23 mouse cellular contexts compared by ENCODE assay signal in the genomic region with DNA sequence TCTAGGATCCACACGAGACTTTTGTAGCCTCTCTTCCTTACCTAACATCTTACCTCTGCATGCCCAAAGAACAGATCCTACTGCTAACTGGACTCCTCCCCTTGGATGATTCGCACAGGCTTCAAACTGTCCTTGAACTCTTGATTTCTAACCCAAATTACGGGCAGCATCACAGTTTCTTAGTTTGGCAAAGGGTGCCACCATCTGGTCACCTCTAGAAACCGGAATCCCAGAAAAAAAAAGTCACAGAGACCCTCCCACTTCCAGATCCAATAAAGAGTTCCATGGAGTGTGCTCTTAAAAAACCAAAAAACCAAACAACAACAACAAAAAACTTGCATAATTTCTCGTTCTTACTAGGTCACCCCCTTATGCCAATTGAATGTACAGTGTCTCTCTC.
DNase-seq lines count a peak whose midpoint lies in the region; ATAC-seq and TF ChIP-seq lines count a peak whose summit lies in the region.
"Had no signal": no experiment of that assay in that cellular context is flagged by ENCODE, and none has a peak within 500 bp of the region (broad histone marks: within the 10 kb centered on the region; RNA-seq: fewer than 3 reads in every experiment).

No protein-coding gene starts in this region.

- H3K27ac ChIP-seq in ES-E14 (ENCODE audit: insufficient read depth, low read depth, low read length, poor library complexity, severe bottlenecking) = no peak overlapping the region
- H3K27ac ChIP-seq: forebrain, embryonic 12.5 days; heart, embryonic 13.5 days; liver, embryonic 13.5 days; macrophage; midbrain, embryonic 10.5 days; stomach, postnatal 0 days had no signal

- DNase-seq in adrenal gland, adult 8-10 months = peak; percentile 3
- no peak for DNase-seq in adrenal gland, postnatal 4 days (ENCODE audit: low spot score in 2 of 2)
- DNase-seq in kidney, adult 9 months = peak; percentile 1
- no peak for DNase-seq in kidney, postnatal 4 days
- peak; percentile 13 for DNase-seq in ES-E14 (ENCODE audit: low read depth, low spot score)
- DNase-seq in brain, adult 2 months (ENCODE audit: low read depth, low spot score) = peak; percentile 16
- DNase-seq in heart, postnatal 14 days = no peak
- DNase-seq: adrenal gland, postnatal 25 days; cerebellum, adult 2 months; gastrocnemius, postnatal 10 days; heart, adult 18-20 months; heart, postnatal 36 days; kidney, postnatal 25 days; liver, embryonic 13.5 days; right cerebral cortex, adult 18-20 months had no signal

- H3K36me3 ChIP-seq in ES-E14 (ENCODE audit: control insufficient read depth, insufficient read depth, low read length, poor library complexity, severe bottlenecking) = no peaks in the 10 kb centered on the region
- H3K36me3 ChIP-seq: forebrain, embryonic 12.5 days; heart, embryonic 13.5 days; liver, embryonic 13.5 days; midbrain, embryonic 10.5 days had no signal

- intact Hi-C loops in heart, postnatal 14 days (cut with DNase I) = no loop called here

- in situ Hi-C loops in ES-E14 (cut with MboI; ENCODE audit: low sequenced_read_pairs in 2 of 2, unreplicated experiment in 2 of 2) = no loop called here

- no peak overlapping the region for H3K9ac ChIP-seq in ES-E14 (ENCODE audit: insufficient read depth, low read depth, low read length, poor library complexity, severe bottlenecking)
- H3K9ac ChIP-seq: forebrain, embryonic 12.5 days; heart, embryonic 13.5 days; liver, embryonic 13.5 days had no signal

- H3K9me3 ChIP-seq in ES-E14 (ENCODE audit: control insufficient read depth, insufficient read depth, low read depth, low read length) = no peaks in the 10 kb centered on the region
- H3K9me3 ChIP-seq: forebrain, embryonic 12.5 days; heart, embryonic 13.5 days; liver, embryonic 13.5 days; midbrain, embryonic 10.5 days had no signal

- H3K4me1 ChIP-seq in ES-E14 (ENCODE audit: control insufficient read depth in 2 of 2, insufficient read depth in 2 of 2, low read length in 2 of 2, poor library complexity in 1 of 2) = 0 out of 4 replicates have a peak, but pooled peaks cover 0 to under 1% of the 10 kb centered on the region in 2 experiments
- H3K4me1 ChIP-seq: forebrain, embryonic 12.5 days; heart, embryonic 13.5 days; liver, embryonic 13.5 days had no signal

- H3K4me3 ChIP-seq in ES-E14 (ENCODE audit: insufficient read depth in 1 of 2, low read depth in 1 of 2, low read length in 2 of 2, poor library complexity in 1 of 2, severe bottlenecking in 1 of 2) = no peak overlapping the region
- H3K4me3 ChIP-seq: forebrain, embryonic 12.5 days; heart, embryonic 13.5 days; liver, embryonic 13.5 days; midbrain, embryonic 10.5 days had no signal

- no peak for ATAC-seq in granulocyte monocyte progenitor cell, adult 5-6 weeks (replicated peaks; ENCODE audit: poor library complexity, severe bottlenecking)
- ATAC-seq: hindbrain, embryonic 16.5 days; intestine, postnatal 0 days had no signal

TF ChIP-seq in ES-E14, 5 proteins besides CTCF, POLR2A, EP300 and RAD21:
- TF ChIP-seq MAFK (IDR thresholded peaks at IDR 0.05; ENCODE audit: insufficient read depth, low read depth, low read length) (no peak), ZNF384 (IDR thresholded peaks at IDR 0.05; ENCODE audit: low read depth, low read length) (peak; percentile 66)
TF ChIP-seq in ES-E14: peak in this region for 1.

Comparison
In these comparisons a context has a peak if more than half of its experiments do, and no peak if none do; other contexts are left out.
1. DNase-seq: peak in adrenal gland, adult 8-10 months (single experiment), kidney, adult 9 months (single experiment), ES-E14 (single experiment) and brain, adult 2 months (single experiment); none in adrenal gland, postnatal 4 days (0 of 2), kidney, postnatal 4 days (0 of 2) and heart, postnatal 14 days (0 of 2).